Mouse (Mus musculus): ENCODE results near the gene Slc25a28. TPM values are rescaled to one million over a fixed set of nuclear protein-coding genes. Genes with fewer than 3 reads are reported as not detected.

Gene Slc25a28
- total RNA-seq, 1 experiment, result 54.8 TPM

DNA sequence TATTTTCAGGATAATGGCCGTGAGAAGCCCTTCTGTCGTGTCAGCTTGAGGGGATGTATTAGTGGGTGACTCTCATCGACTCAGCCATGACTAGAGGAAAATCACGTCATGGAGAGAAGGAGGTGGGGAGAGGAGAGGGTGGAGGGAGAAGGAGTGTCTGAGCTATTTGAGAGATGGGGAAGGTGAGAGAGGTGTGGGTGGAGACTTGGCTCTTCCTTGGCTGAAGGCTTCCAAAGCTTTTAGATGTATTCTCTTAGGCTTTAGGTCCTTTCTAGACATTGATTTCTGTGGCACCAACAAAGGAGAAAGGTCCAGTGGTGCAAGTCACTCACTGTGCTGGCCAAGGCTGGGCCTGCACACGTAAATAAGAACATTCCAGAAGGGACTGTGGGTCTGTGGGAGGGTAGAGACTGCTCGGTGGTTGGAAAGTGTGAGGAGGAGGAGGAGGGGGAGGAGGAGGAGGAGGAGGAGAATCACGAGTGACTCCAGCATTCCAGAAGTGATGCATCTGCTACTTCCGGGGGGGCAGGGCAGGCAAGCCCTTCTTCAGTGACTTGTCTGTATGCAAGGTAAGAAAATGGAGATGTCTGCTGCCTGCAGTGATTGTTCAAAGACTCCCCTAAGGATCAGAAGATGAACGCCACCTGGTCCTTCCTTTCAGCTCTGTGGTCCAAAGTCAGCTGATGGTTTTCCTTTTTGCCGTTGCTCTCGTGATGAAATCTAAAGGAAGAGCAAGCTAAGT is 24.5 kb upstream of the Slc25a28 start:
- DNase-seq (ENCODE audit: low read depth, low spot score), result no peak
- Histone ChIP-seq H3K36me3 (ENCODE audit: control insufficient read depth, insufficient read depth, low read length, poor library complexity, severe bottlenecking) (no peaks in the 10 kb centered on the region), H3K9ac (ENCODE audit: insufficient read depth, low read depth, low read length, poor library complexity, severe bottlenecking) (no peak overlapping the region), H3K4me1 (ENCODE audit: control insufficient read depth in 2 of 2, insufficient read depth in 2 of 2, low read length in 2 of 2, poor library complexity in 1 of 2) (peaks cover 0 to 7% of the 10 kb centered on the region in 2 experiments; a peak in 2 of 4 replicates), H3K4me3 (ENCODE audit: insufficient read depth in 1 of 2, low read depth in 1 of 2, low read length in 2 of 2, poor library complexity in 1 of 2, severe bottlenecking in 1 of 2) (no peak overlapping the region), H3K27ac (ENCODE audit: insufficient read depth, low read depth, low read length, poor library complexity, severe bottlenecking) (no peak overlapping the region), H3K9me3 (ENCODE audit: control insufficient read depth, insufficient read depth, low read depth, low read length) (no peaks in the 10 kb centered on the region)
- TF ChIP-seq MAFK (IDR thresholded peaks at IDR 0.05; ENCODE audit: insufficient read depth, low read depth, low read length), result no peak
- no peak for TF ChIP-seq CHD2 (IDR thresholded peaks at IDR 0.05; ENCODE audit: low read depth, low read length)
- no peak for TF ChIP-seq HCFC1 (IDR thresholded peaks at IDR 0.05; ENCODE audit: borderline replicate concordance, insufficient read depth, low read length)
- in situ Hi-C loops (cut with MboI; ENCODE audit: low sequenced_read_pairs in 2 of 2, unreplicated experiment in 2 of 2), result no loop called here

DNA sequence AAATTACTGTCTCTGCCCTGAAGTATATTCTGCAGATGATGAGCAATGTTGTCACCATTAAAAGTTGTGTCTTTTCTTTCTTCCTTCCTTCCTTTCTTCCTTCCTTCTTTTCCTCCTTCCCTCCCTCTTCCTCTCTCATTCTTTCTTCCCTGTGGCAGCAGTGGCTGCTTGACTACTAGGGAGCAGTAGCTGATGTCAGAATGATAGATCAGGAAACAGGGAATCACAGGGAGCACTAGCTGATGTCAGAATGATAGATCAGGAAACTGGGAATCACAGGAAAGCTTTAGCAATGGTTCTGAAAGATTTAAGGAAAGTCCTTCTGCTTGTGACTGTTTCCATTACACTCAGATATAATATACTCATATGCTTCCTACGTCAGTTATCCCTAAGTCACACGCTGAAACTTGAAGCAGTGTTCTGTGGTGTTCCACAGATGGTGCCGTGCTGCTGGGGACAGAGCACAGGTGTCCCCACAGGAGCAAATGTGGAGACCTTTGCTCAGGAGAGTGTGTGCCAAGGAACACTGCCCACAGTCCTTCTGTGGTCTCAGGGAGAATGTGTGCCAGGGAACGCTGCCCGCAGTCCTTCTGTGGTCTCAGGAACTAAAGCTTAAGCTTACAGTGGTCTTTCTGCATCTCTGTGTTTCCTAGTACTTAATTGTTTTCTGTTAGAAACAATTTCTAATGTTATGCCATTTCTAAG is 23.1 kb upstream of the Slc25a28 start:
- no peak for DNase-seq (ENCODE audit: low read depth, low spot score)
- no peak overlapping the region for H3K27ac ChIP-seq (ENCODE audit: insufficient read depth, low read depth, low read length, poor library complexity, severe bottlenecking)

DNA sequence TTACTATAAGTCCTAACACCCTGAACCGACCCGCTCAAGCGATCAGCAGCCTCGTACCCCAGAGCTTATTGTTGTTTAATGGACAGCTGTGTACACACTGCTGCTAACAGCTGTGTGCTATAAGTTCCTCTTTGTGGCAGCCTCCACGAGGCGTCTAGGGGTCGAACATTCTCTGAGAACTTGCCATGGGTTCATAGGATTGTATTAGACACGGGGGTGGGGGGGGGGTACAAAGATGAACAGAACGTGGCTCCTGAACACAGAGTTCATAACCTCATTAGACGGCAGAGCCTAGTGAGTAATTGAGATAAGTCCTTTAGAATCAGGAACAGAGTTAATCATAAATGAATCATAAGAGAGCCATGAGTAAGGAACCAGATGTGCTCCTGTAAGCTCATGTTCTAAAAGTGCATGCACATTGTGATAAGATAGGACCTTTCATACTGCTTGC is 20.9 kb upstream of the Slc25a28 start:
- no peaks in the 10 kb centered on the region for H3K9me3 ChIP-seq (ENCODE audit: control insufficient read depth, insufficient read depth, low read depth, low read length)
- no peak overlapping the region for H3K4me3 ChIP-seq (ENCODE audit: insufficient read depth in 1 of 2, low read depth in 1 of 2, low read length in 2 of 2, poor library complexity in 1 of 2, severe bottlenecking in 1 of 2)
- in situ Hi-C loops (cut with MboI; ENCODE audit: low sequenced_read_pairs in 2 of 2, unreplicated experiment in 2 of 2), result no loop called here
- H3K27ac ChIP-seq (ENCODE audit: insufficient read depth, low read depth, low read length, poor library complexity, severe bottlenecking), result no peak overlapping the region
- no peak for DNase-seq (ENCODE audit: low read depth, low spot score)
- H3K36me3 ChIP-seq (ENCODE audit: control insufficient read depth, insufficient read depth, low read length, poor library complexity, severe bottlenecking), result no peaks in the 10 kb centered on the region
- no peak for TF ChIP-seq ZNF384 (IDR thresholded peaks at IDR 0.05; ENCODE audit: low read depth, low read length)
- no peak for TF ChIP-seq CHD2 (IDR thresholded peaks at IDR 0.05; ENCODE audit: low read depth, low read length)
- no peak for TF ChIP-seq MAFK (IDR thresholded peaks at IDR 0.05; ENCODE audit: insufficient read depth, low read depth, low read length)
- no peak for TF ChIP-seq ZC3H11A (IDR thresholded peaks at IDR 0.05; ENCODE audit: borderline replicate concordance, low read depth, low read length)
- no peak for TF ChIP-seq HCFC1 (IDR thresholded peaks at IDR 0.05; ENCODE audit: borderline replicate concordance, insufficient read depth, low read length)
- no peak overlapping the region for H3K9ac ChIP-seq (ENCODE audit: insufficient read depth, low read depth, low read length, poor library complexity, severe bottlenecking)
- H3K4me1 ChIP-seq (ENCODE audit: control insufficient read depth in 2 of 2, insufficient read depth in 2 of 2, low read length in 2 of 2, poor library complexity in 1 of 2), result peaks cover 0 to 7% of the 10 kb centered on the region in 2 experiments; a peak in 2 of 4 replicates

More for the DNA sequence above, 23.1 kb upstream of the Slc25a28 start:
- no peak for TF ChIP-seq CHD2 (IDR thresholded peaks at IDR 0.05; ENCODE audit: low read depth, low read length)
- no peak for TF ChIP-seq ZC3H11A (IDR thresholded peaks at IDR 0.05; ENCODE audit: borderline replicate concordance, low read depth, low read length)
- TF ChIP-seq HCFC1 (IDR thresholded peaks at IDR 0.05; ENCODE audit: borderline replicate concordance, insufficient read depth, low read length), result no peak
- no peak for TF ChIP-seq ZNF384 (IDR thresholded peaks at IDR 0.05; ENCODE audit: low read depth, low read length)
- no peak for TF ChIP-seq MAFK (IDR thresholded peaks at IDR 0.05; ENCODE audit: insufficient read depth, low read depth, low read length)
- no peak overlapping the region for H3K9ac ChIP-seq (ENCODE audit: insufficient read depth, low read depth, low read length, poor library complexity, severe bottlenecking)
- H3K4me3 ChIP-seq (ENCODE audit: insufficient read depth in 1 of 2, low read depth in 1 of 2, low read length in 2 of 2, poor library complexity in 1 of 2, severe bottlenecking in 1 of 2), result no peak overlapping the region
- in situ Hi-C loops (cut with MboI; ENCODE audit: low sequenced_read_pairs in 2 of 2, unreplicated experiment in 2 of 2), result no loop called here
- no peaks in the 10 kb centered on the region for H3K36me3 ChIP-seq (ENCODE audit: control insufficient read depth, insufficient read depth, low read length, poor library complexity, severe bottlenecking)
- H3K9me3 ChIP-seq (ENCODE audit: control insufficient read depth, insufficient read depth, low read depth, low read length), result no peaks in the 10 kb centered on the region
- peaks cover 0 to 7% of the 10 kb centered on the region in 2 experiments; a peak in 2 of 4 replicates for H3K4me1 ChIP-seq (ENCODE audit: control insufficient read depth in 2 of 2, insufficient read depth in 2 of 2, low read length in 2 of 2, poor library complexity in 1 of 2)

DNA sequence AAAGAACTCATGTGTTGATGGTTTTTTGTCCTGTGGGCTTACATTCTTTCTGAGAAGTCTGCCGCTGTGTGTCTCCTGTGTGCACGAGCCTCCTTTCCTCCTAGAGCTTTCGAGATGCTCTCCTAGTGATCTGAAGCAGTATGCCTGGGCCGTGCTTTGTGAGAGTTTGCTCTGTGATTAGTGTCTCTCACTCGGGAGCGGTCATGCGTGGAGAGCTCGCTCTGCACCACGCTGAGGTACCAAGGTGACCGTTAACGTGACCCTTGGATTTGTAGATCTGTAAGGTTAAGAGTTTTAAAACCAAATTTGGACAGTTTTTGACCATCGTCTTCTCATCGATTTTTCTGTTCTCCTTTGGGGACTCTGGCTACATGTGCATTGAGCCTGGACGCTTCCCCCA is 18.1 kb upstream of the Slc25a28 start:
- H3K4me1 ChIP-seq (ENCODE audit: control insufficient read depth in 2 of 2, insufficient read depth in 2 of 2, low read length in 2 of 2, poor library complexity in 1 of 2), result no peaks in the 10 kb centered on the region; a peak in 1 of 4 replicates
- H3K27ac ChIP-seq (ENCODE audit: insufficient read depth, low read depth, low read length, poor library complexity, severe bottlenecking), result no peak overlapping the region
- no peak for DNase-seq (ENCODE audit: low read depth, low spot score)
- in situ Hi-C loops (cut with MboI; ENCODE audit: low sequenced_read_pairs in 2 of 2, unreplicated experiment in 2 of 2), result no loop called here
- H3K36me3 ChIP-seq (ENCODE audit: control insufficient read depth, insufficient read depth, low read length, poor library complexity, severe bottlenecking), result no peaks in the 10 kb centered on the region
- no peak overlapping the region for H3K4me3 ChIP-seq (ENCODE audit: insufficient read depth in 1 of 2, low read depth in 1 of 2, low read length in 2 of 2, poor library complexity in 1 of 2, severe bottlenecking in 1 of 2)
- H3K9ac ChIP-seq (ENCODE audit: insufficient read depth, low read depth, low read length, poor library complexity, severe bottlenecking), result no peak overlapping the region
- H3K9me3 ChIP-seq (ENCODE audit: control insufficient read depth, insufficient read depth, low read depth, low read length), result no peaks in the 10 kb centered on the region
- no peak for TF ChIP-seq CHD2 (IDR thresholded peaks at IDR 0.05; ENCODE audit: low read depth, low read length)
- no peak for TF ChIP-seq ZNF384 (IDR thresholded peaks at IDR 0.05; ENCODE audit: low read depth, low read length)
- TF ChIP-seq HCFC1 (IDR thresholded peaks at IDR 0.05; ENCODE audit: borderline replicate concordance, insufficient read depth, low read length), result no peak
- TF ChIP-seq ZC3H11A (IDR thresholded peaks at IDR 0.05; ENCODE audit: borderline replicate concordance, low read depth, low read length), result no peak
- TF ChIP-seq MAFK (IDR thresholded peaks at IDR 0.05; ENCODE audit: insufficient read depth, low read depth, low read length), result no peak
